Mouse (Mus musculus) MN1 (cell line): ENCODE measurements at regions not wholly inside any gene's neighbourhood (a gene's known extent, or its start where the extent isn't known, plus 50 kb on each side); places are given as distances from the start of the nearest gene placed in this dataset.

Source experiments
- DNase-seq: peaks from one replicate; pipeline ENCODE4 v3.0.0-alpha.2; 2016; ENCODE audit warnings: low spot score

- DNase-seq: no peak
These were observed 182.8 kb downstream of the Rassf9 start for GRCm38 (mm10) chr10:102694810-102695209.

- no peak for DNase-seq
These were observed 177.9 kb downstream of the Rassf9 start for GRCm38 (mm10) chr10:102689966-102690365.

- no peak for DNase-seq
These were observed 174.8 kb downstream of the Rassf9 start for GRCm38 (mm10) chr10:102686667-102687397.

- DNase-seq: no peak
These were observed 173.9 kb downstream of the Rassf9 start for GRCm38 (mm10) chr10:102685833-102686434.

GRCm38 (mm10) chr10:102667359-102667758, 155.3 kb downstream of the Rassf9 start:
- no peak for DNase-seq

GRCm38 (mm10) chr10:102659683-102660082, 147.7 kb downstream of the Rassf9 start:
- DNase-seq: no peak

- DNase-seq: no peak
These were observed 124.5 kb downstream of the Rassf9 start for GRCm38 (mm10) chr10:102636507-102636906.

GRCm38 (mm10) chr10:102633438-102633837, 121.4 kb downstream of the Rassf9 start:
- DNase-seq: no peak

- DNase-seq: no peak
These were observed 116.6 kb downstream of the Rassf9 start for GRCm38 (mm10) chr10:102628609-102629008.

- DNase-seq: no peak
These were observed 111.9 kb downstream of the Rassf9 start for GRCm38 (mm10) chr10:102623895-102624294.

GRCm38 (mm10) chr10:102622583-102623008, 110.6 kb downstream of the Rassf9 start:
- DNase-seq: no peak

GRCm38 (mm10) chr10:102618711-102619110, 106.7 kb downstream of the Rassf9 start:
- no peak for DNase-seq

- DNase-seq: no peak
These were observed 104.1 kb downstream of the Rassf9 start for GRCm38 (mm10) chr10:102615962-102616595.
